Mouse (Mus musculus) myocyte (in vitro differentiated cells): ENCODE results near the gene Dgke. TPM values are rescaled to one million over a fixed set of nuclear protein-coding genes. Genes with fewer than 3 reads are reported as not detected.

Experiments
- H3K27me3 ChIP-seq: one replicate; pipeline ENCODE4 v1.6.1; 2011; ENCODE audit not compliant: control insufficient read depth, insufficient read depth, insufficient read length
- H3K36me3 ChIP-seq: one replicate; pipeline ENCODE4 v1.6.1; 2011; ENCODE audit not compliant: control insufficient read depth, insufficient read depth
- H3K4me2 ChIP-seq: one replicate; pipeline ENCODE4 v1.6.1; 2011; ENCODE audit warnings: low read depth, control low read depth
- H3K4me3 ChIP-seq: one replicate; pipeline ENCODE4 v1.5.1; 2011; ENCODE audit warnings: mild to moderate bottlenecking, control low read depth, moderate library complexity
- H3K79me2 ChIP-seq: one replicate; pipeline ENCODE4 v1.6.1; 2011; ENCODE audit not compliant: control insufficient read depth, insufficient read depth
- H3ac ChIP-seq: one replicate; pipeline ENCODE4 v1.6.1; 2011; ENCODE audit not compliant: control insufficient read depth, insufficient read length
- CEBPB ChIP-seq: IDR thresholded peaks from 2 replicates; pipeline ENCODE4 v1.6.1; 2011; ENCODE audit warnings: mild to moderate bottlenecking, moderate library complexity; ENCODE audit not compliant: poor library complexity, insufficient read depth, severe bottlenecking
- E2F4 ChIP-seq: IDR thresholded peaks from one replicate; pipeline ENCODE4 v1.6.1; 2011; ENCODE audit warnings: mild to moderate bottlenecking, control low read depth, moderate library complexity; ENCODE audit not compliant: insufficient read depth
- MAX ChIP-seq: IDR thresholded peaks from one replicate; pipeline ENCODE4 v1.6.1; 2011; ENCODE audit warnings: low read depth, mild to moderate bottlenecking, control low read depth
- MYOD1 ChIP-seq, 3 experiments: IDR thresholded peaks; one replicate each; pipeline ENCODE4 v1.6.1; 2011; ENCODE audit warnings: control low read depth in 2 of 3, low read depth in 2 of 3, mild to moderate bottlenecking in 2 of 3, moderate library complexity in 1 of 3; ENCODE audit not compliant: insufficient read length in 2 of 3, control insufficient read depth in 1 of 3
- MYOG ChIP-seq, 3 experiments: IDR thresholded peaks; one replicate each; pipeline ENCODE4 v1.6.1; 2011; ENCODE audit warnings: control low read depth in 2 of 3, low read depth in 2 of 3, mild to moderate bottlenecking in 2 of 3; ENCODE audit not compliant: insufficient read length in 2 of 3, control insufficient read depth in 1 of 3, insufficient read depth in 1 of 3
- POLR2A ChIP-seq: IDR thresholded peaks from one replicate; pipeline ENCODE4 v1.6.1; 2011; ENCODE audit warnings: low read depth, mild to moderate bottlenecking, control low read depth, moderate library complexity; ENCODE audit not compliant: insufficient read length
- POLR2AphosphoS2 ChIP-seq: IDR thresholded peaks from one replicate; pipeline ENCODE4 v1.6.1; 2011; ENCODE audit warnings: low read depth, control low read depth; ENCODE audit not compliant: insufficient read length
- REST ChIP-seq: IDR thresholded peaks from one replicate; pipeline ENCODE4 v1.6.1; 2011; ENCODE audit warnings: mild to moderate bottlenecking, control low read depth, moderate library complexity; ENCODE audit not compliant: insufficient read depth, insufficient read length
- SRF ChIP-seq: IDR thresholded peaks from one replicate; pipeline ENCODE4 v1.6.1; 2011; ENCODE audit warnings: low read depth; ENCODE audit not compliant: control insufficient read depth, insufficient read length
- TCF12 ChIP-seq: IDR thresholded peaks from one replicate; pipeline ENCODE4 v1.6.1; 2011; ENCODE audit warnings: mild to moderate bottlenecking, control low read depth; ENCODE audit not compliant: poor library complexity, insufficient read depth, severe bottlenecking
- TCF3 ChIP-seq: IDR thresholded peaks from one replicate; pipeline ENCODE4 v1.6.1; 2011; ENCODE audit warnings: low read depth, control low read depth; ENCODE audit not compliant: insufficient read length
- USF1 ChIP-seq: IDR thresholded peaks from one replicate; pipeline ENCODE4 v1.6.1; 2011; ENCODE audit warnings: low read depth, mild to moderate bottlenecking, control low read depth, moderate library complexity
- polyA plus RNA-seq: library from polyadenylated mRNA; unstranded; fragments of >200 nt; fragmentation: generic; extraction: Trizol; gene quantifications from one replicate; pipeline ENCODE4 v1.2.1, GENCODE M21; 2012; ENCODE audit warnings: missing spikeins

Gene Dgke
- polyA plus RNA-seq, 1 experiment = 1.5 TPM

- H3K27me3 ChIP-seq = no peaks in the 10 kb centered on the region
- no peaks in the 10 kb centered on the region for H3K36me3 ChIP-seq
Measured at GRCm38 (mm10) chr11:89060423-89061089, 6.1 kb downstream of the Dgke start.

GRCm38 (mm10) chr11:89059919-89060422, 6.7 kb downstream of the Dgke start:
- peak overlapping the region; percentile 97 for H3K4me2 ChIP-seq
- no peaks in the 10 kb centered on the region for H3K27me3 ChIP-seq
- TF ChIP-seq SRF (peak; percentile 25), POLR2AphosphoS2 (no peak), POLR2A (peak; percentile 3), MYOG (IDR thresholded peaks at IDR 0.05; ENCODE audit: control insufficient read depth in 1 of 3, insufficient read depth in 1 of 3, insufficient read length in 2 of 3, low read depth in 2 of 3) (peak in 1 of 3 experiments; percentile 7), REST (no peak), MYOD1 (IDR thresholded peaks at IDR 0.05; ENCODE audit: control insufficient read depth in 1 of 3, insufficient read length in 2 of 3, low read depth in 2 of 3) (no peak), TCF12 (no peak), USF1 (no peak), E2F4 (no peak), MAX (no peak), CEBPB (no peak), TCF3 (no peak)

More at GRCm38 (mm10) chr11:89060423-89061089, 6.1 kb downstream of the Dgke start:
- Histone ChIP-seq H3K4me2 (peak overlapping the region; percentile 97), H3ac (peak overlapping the region; percentile 58), H3K4me3 (peak overlapping the region; percentile 66), H3K79me2 (peaks cover 6% of the 10 kb centered on the region)
- TF ChIP-seq POLR2A = peak; percentile 77
- TF ChIP-seq MYOG (IDR thresholded peaks at IDR 0.05; ENCODE audit: control insufficient read depth in 1 of 3, insufficient read depth in 1 of 3, insufficient read length in 2 of 3, low read depth in 2 of 3) = peak in 1 of 3 experiments; percentile 24
- TF ChIP-seq POLR2AphosphoS2 = peak; percentile 78
- TF ChIP-seq MYOD1 (IDR thresholded peaks at IDR 0.05; ENCODE audit: control insufficient read depth in 1 of 3, insufficient read length in 2 of 3, low read depth in 2 of 3) = peak in 1 of 3 experiments; percentile 41
- no peak for TF ChIP-seq TCF12

GRCm38 (mm10) chr11:89058515-89059270, 8.0 kb downstream of the Dgke start:
- H3K36me3 ChIP-seq = no peaks in the 10 kb centered on the region
- H3K27me3 ChIP-seq = no peaks in the 10 kb centered on the region
- peak overlapping the region; percentile 66 for H3K4me3 ChIP-seq
- H3K4me2 ChIP-seq = peak overlapping the region; percentile 97
- peaks cover 6% of the 10 kb centered on the region for H3K79me2 ChIP-seq
- no peak overlapping the region for H3ac ChIP-seq
- no peak for TF ChIP-seq E2F4
- no peak for TF ChIP-seq USF1
- no peak for TF ChIP-seq CEBPB
- TF ChIP-seq TCF12 = no peak
- no peak for TF ChIP-seq SRF
- TF ChIP-seq TCF3 = no peak
- TF ChIP-seq MAX = no peak
- no peak for TF ChIP-seq MYOG (IDR thresholded peaks at IDR 0.05; ENCODE audit: control insufficient read depth in 1 of 3, insufficient read depth in 1 of 3, insufficient read length in 2 of 3, low read depth in 2 of 3)
- TF ChIP-seq POLR2AphosphoS2 = no peak
- no peak for TF ChIP-seq POLR2A
- TF ChIP-seq REST = no peak
- no peak for TF ChIP-seq MYOD1 (IDR thresholded peaks at IDR 0.05; ENCODE audit: control insufficient read depth in 1 of 3, insufficient read length in 2 of 3, low read depth in 2 of 3)

More at GRCm38 (mm10) chr11:89059919-89060422, 6.7 kb downstream of the Dgke start:
- peak overlapping the region; percentile 66 for H3K4me3 ChIP-seq
- peak overlapping the region; percentile 58 for H3ac ChIP-seq
- peaks cover 6% of the 10 kb centered on the region for H3K79me2 ChIP-seq
- H3K36me3 ChIP-seq = no peaks in the 10 kb centered on the region

- Histone ChIP-seq H3K4me3 (no peak overlapping the region), H3K79me2 (peaks cover 6% of the 10 kb centered on the region), H3K4me2 (peak overlapping the region; percentile 55), H3K27me3 (no peaks in the 10 kb centered on the region), H3ac (no peak overlapping the region), H3K36me3 (peaks cover 9% of the 10 kb centered on the region)
- TF ChIP-seq MYOD1 (IDR thresholded peaks at IDR 0.05; ENCODE audit: control insufficient read depth in 1 of 3, insufficient read length in 2 of 3, low read depth in 2 of 3) (no peak), REST (no peak), MAX (no peak), TCF12 (no peak), MYOG (IDR thresholded peaks at IDR 0.05; ENCODE audit: control insufficient read depth in 1 of 3, insufficient read depth in 1 of 3, insufficient read length in 2 of 3, low read depth in 2 of 3) (peak in 1 of 3 experiments; percentile 36), POLR2A (no peak), POLR2AphosphoS2 (no peak)
Measured at GRCm38 (mm10) chr11:89055931-89056690, 10.5 kb downstream of the Dgke start.
